Comparison of ENCODE assay signal across 28 mouse cellular contexts in genomic region chr13:104014038-104014437, GRCm38 (mm10).
DNase-seq lines count a peak whose midpoint lies in the region; ATAC-seq and TF ChIP-seq lines count a peak whose summit lies in the region.
"Had no signal": no experiment of that assay in that cellular context is flagged by ENCODE, and none has a peak within 500 bp of the region (broad histone marks: within the 10 kb centered on the region; RNA-seq: fewer than 3 reads in every experiment).

No protein-coding gene starts in this region.

- no peak overlapping the region for H3K4me2 ChIP-seq in forebrain, postnatal 0 days (ENCODE audit: low read depth)
- no peak overlapping the region for H3K4me2 ChIP-seq in forebrain, embryonic 13.5 days
- H3K4me2 ChIP-seq in midbrain, postnatal 0 days (ENCODE audit: low read depth, low read length, poor library complexity, severe bottlenecking) = no peak overlapping the region
- no peak overlapping the region for H3K4me2 ChIP-seq in midbrain, embryonic 11.5 days
- H3K4me2 ChIP-seq: forebrain, embryonic 15.5 days; hindbrain, embryonic 13.5 days; midbrain, embryonic 13.5 days; neural tube, embryonic 12.5 days had no signal

- no peak overlapping the region for H3K9ac ChIP-seq in forebrain, postnatal 0 days
- no peak overlapping the region for H3K9ac ChIP-seq in forebrain, embryonic 13.5 days
- H3K9ac ChIP-seq in midbrain, postnatal 0 days (replicated peaks; ENCODE audit: low read length, poor library complexity, severe bottlenecking) = no peak overlapping the region
- H3K9ac ChIP-seq in midbrain, embryonic 11.5 days (ENCODE audit: low read length) = no peak overlapping the region
- H3K9ac ChIP-seq: forebrain, embryonic 15.5 days; hindbrain, embryonic 13.5 days; liver, embryonic 14.5 days; midbrain, embryonic 13.5 days; neural tube, embryonic 12.5 days had no signal

- H3K36me3 ChIP-seq in forebrain, postnatal 0 days (ENCODE audit: insufficient read depth) = no peaks in the 10 kb centered on the region
- no peaks in the 10 kb centered on the region for H3K36me3 ChIP-seq in forebrain, embryonic 13.5 days (ENCODE audit: poor library complexity, severe bottlenecking)
- H3K36me3 ChIP-seq in midbrain, postnatal 0 days (ENCODE audit: insufficient read depth, low read length) = no peaks in the 10 kb centered on the region; the same call in 1 of the 2 replicates
- no peaks in the 10 kb centered on the region for H3K36me3 ChIP-seq in midbrain, embryonic 11.5 days (ENCODE audit: control insufficient read depth, insufficient read depth, low read length)
- H3K36me3 ChIP-seq: forebrain, embryonic 15.5 days; heart, embryonic 10.5 days; midbrain, embryonic 13.5 days; neural tube, embryonic 12.5 days had no signal

- no peak overlapping the region for H3K27ac ChIP-seq in forebrain, postnatal 0 days (ENCODE audit: low read depth, low read length)
- no peak overlapping the region for H3K27ac ChIP-seq in forebrain, embryonic 13.5 days
- no peak overlapping the region for H3K27ac ChIP-seq in midbrain, postnatal 0 days (ENCODE audit: low read depth, low read length)
- H3K27ac ChIP-seq in midbrain, embryonic 11.5 days (ENCODE audit: low read depth, low read length) = no peak overlapping the region
- H3K27ac ChIP-seq: forebrain, embryonic 15.5 days; gastrocnemius, adult 2 months; heart, embryonic 10.5 days; hindbrain, embryonic 13.5 days; kidney, postnatal 0 days; liver, embryonic 14.5 days; midbrain, embryonic 13.5 days; neural tube, embryonic 12.5 days had no signal

- no peaks in the 10 kb centered on the region for H3K27me3 ChIP-seq in forebrain, postnatal 0 days (ENCODE audit: insufficient read depth, low read length)
- no peaks in the 10 kb centered on the region for H3K27me3 ChIP-seq in forebrain, embryonic 13.5 days
- H3K27me3 ChIP-seq in midbrain, postnatal 0 days (ENCODE audit: insufficient read depth, low read length) = no peaks in the 10 kb centered on the region
- no peaks in the 10 kb centered on the region; the same call in 1 of the 2 replicates for H3K27me3 ChIP-seq in midbrain, embryonic 11.5 days (ENCODE audit: control insufficient read depth, insufficient read depth, low read length)
- H3K27me3 ChIP-seq: forebrain, embryonic 15.5 days had no signal

- no peak overlapping the region for H3K4me3 ChIP-seq in forebrain, postnatal 0 days (ENCODE audit: low read depth, low read length)
- no peak overlapping the region for H3K4me3 ChIP-seq in forebrain, embryonic 13.5 days
- H3K4me3 ChIP-seq in midbrain, postnatal 0 days (ENCODE audit: low read depth, low read length) = no peak overlapping the region
- no peak overlapping the region for H3K4me3 ChIP-seq in midbrain, embryonic 11.5 days (ENCODE audit: low read depth, low read length)
- H3K4me3 ChIP-seq: forebrain, embryonic 15.5 days; gastrocnemius, adult 2 months; heart, embryonic 10.5 days; hindbrain, embryonic 13.5 days; midbrain, embryonic 13.5 days; neural tube, embryonic 12.5 days had no signal

- no peak for TF ChIP-seq CTCF in forebrain, postnatal 0 days (IDR thresholded peaks at IDR 0.05; ENCODE audit: low read depth)
- no peak for TF ChIP-seq CTCF in midbrain, postnatal 0 days (IDR thresholded peaks at IDR 0.05)

- no peaks in the 10 kb centered on the region for H3K4me1 ChIP-seq in forebrain, postnatal 0 days (ENCODE audit: insufficient read depth)
- peaks cover 6% of the 10 kb centered on the region; the same call in 1 of the 2 replicates for H3K4me1 ChIP-seq in forebrain, embryonic 13.5 days
- H3K4me1 ChIP-seq in midbrain, postnatal 0 days (ENCODE audit: insufficient read depth, low read length) = no peaks in the 10 kb centered on the region
- peaks cover 9% of the 10 kb centered on the region for H3K4me1 ChIP-seq in midbrain, embryonic 11.5 days (ENCODE audit: control insufficient read depth, insufficient read depth, low read length)
- H3K4me1 ChIP-seq: neural tube, embryonic 12.5 days had no signal

- 85% methylated on average over 11 of the region's 11 CpGs for WGBS in forebrain, postnatal 0 days
- 86% methylated on average over 11 of the region's 11 CpGs for WGBS in forebrain, embryonic 13.5 days
- WGBS in midbrain, postnatal 0 days = 77% methylated on average over 11 of the region's 11 CpGs
- WGBS in midbrain, embryonic 11.5 days = 82% methylated on average over 11 of the region's 11 CpGs

- peak; percentile 7; the same call in 1 of the 2 replicates for ATAC-seq in forebrain, postnatal 0 days
- no peak for ATAC-seq in forebrain, embryonic 13.5 days
- ATAC-seq in midbrain, postnatal 0 days (ENCODE audit: low FRiP score) = 0 out of 2 replicates have a peak, but pooled peaks have one; percentile 8
- no peak for ATAC-seq in midbrain, embryonic 11.5 days (ENCODE audit: low FRiP score)
- ATAC-seq in common myeloid progenitor, adult 5-6 weeks (replicated peaks; ENCODE audit: low read depth, poor library complexity, severe bottlenecking) = 0 out of 2 replicates have a peak, but pooled peaks have one; percentile 19
- ATAC-seq in cerebellum, adult (ENCODE audit: insufficient number of reproducible peaks, low FRiP score, low TSS enrichment) = no peak
- ATAC-seq: CD4-positive, CD25-positive, alpha-beta regulatory T cell, adult 4 months; forebrain, embryonic 15.5 days; intestine, embryonic 16.5 days had no signal

- DNase-seq in forebrain, postnatal 0 days = no peak
- DNase-seq in midbrain, postnatal 0 days (ENCODE audit: low spot score) = no peak
- DNase-seq in midbrain, embryonic 11.5 days (ENCODE audit: low spot score, missing footprints) = no peak
- no peak for DNase-seq in lung, postnatal 14 days
- DNase-seq: adrenal gland, postnatal 14 days; cerebellum, adult 18-20 months; cerebellum, postnatal 10 days; gastrocnemius, adult 2 months; heart, postnatal 4 days; kidney, adult 8-10 months; layer of hippocampus, adult 9-11 months; liver; lung, adult 2 months; lung, postnatal 10 days; right cerebral cortex, adult 18-20 months; spleen, adult 18-20 months had no signal

- no peaks in the 10 kb centered on the region for H3K9me3 ChIP-seq in forebrain, postnatal 0 days (ENCODE audit: low read length)
- no peaks in the 10 kb centered on the region for H3K9me3 ChIP-seq in forebrain, embryonic 13.5 days (replicated peaks)
- H3K9me3 ChIP-seq in midbrain, postnatal 0 days (ENCODE audit: low read length) = no peaks in the 10 kb centered on the region
- H3K9me3 ChIP-seq in midbrain, embryonic 11.5 days (ENCODE audit: control insufficient read depth, low read length) = no peaks in the 10 kb centered on the region
- H3K9me3 ChIP-seq: forebrain, embryonic 15.5 days; heart, embryonic 10.5 days; hindbrain, embryonic 13.5 days; midbrain, embryonic 13.5 days; neural tube, embryonic 12.5 days had no signal

Comparison
In these comparisons a context has a peak if more than half of its experiments do, and no peak if none do; other contexts are left out.
1. ATAC-seq: peak in forebrain, postnatal 0 days (single experiment), midbrain, postnatal 0 days (single experiment) and common myeloid progenitor, adult 5-6 weeks (single experiment); none in forebrain, embryonic 13.5 days (single experiment), midbrain, embryonic 11.5 days (single experiment) and cerebellum, adult (single experiment).